Mouse (Mus musculus) cortical plate, adult 2 months (tissue): Measurements from ENCODE around the gene Fam19a1. TPM values are rescaled to one million over a fixed set of nuclear protein-coding genes. Genes with fewer than 3 reads are reported as not detected.
"Not testable (repeated sequence)": the region's sequence is repeated elsewhere in the genome, so short reads cannot be mapped to it uniquely, and the experiment has no call there.

Experiments
- H3K27ac ChIP-seq: fragments of 200-500 bp; 2 replicates; pipeline ENCODE4 v1.5.1; 2012; ENCODE audit warnings: low read length, control low read depth, inconsistent platforms; ENCODE audit not compliant: insufficient read depth
- H3K4me1 ChIP-seq: fragments of 200-500 bp; 2 replicates; pipeline ENCODE4 v1.6.1; 2011; ENCODE audit warnings: low read length; ENCODE audit not compliant: control insufficient read depth, insufficient read depth
- H3K4me3 ChIP-seq: fragments of 200-500 bp; 2 replicates; pipeline ENCODE4 v1.5.1; 2011; ENCODE audit warnings: mild to moderate bottlenecking, low read length, control low read depth; ENCODE audit not compliant: insufficient read depth
- CTCF ChIP-seq: fragments of 200-500 bp; IDR thresholded peaks from 2 replicates; pipeline ENCODE4 v1.5.1; 2011; ENCODE audit warnings: mild to moderate bottlenecking, control low read depth, low read length; ENCODE audit not compliant: insufficient read depth; ENCODE audit errors: extremely low read depth
- POLR2A ChIP-seq: fragments of 200-500 bp; IDR thresholded peaks from 2 replicates; pipeline ENCODE4 v1.6.1; 2011; ENCODE audit warnings: mild to moderate bottlenecking, low read length, control low read depth; ENCODE audit not compliant: insufficient read depth; ENCODE audit errors: extremely low read depth
- polyA plus RNA-seq: library from polyadenylated mRNA; depleted of rRNA; stranded (reverse); fragments of >200 nt; gene quantifications from 2 replicates; pipeline ENCODE4 v1.2.3, GENCODE M21; 2012

Fam19a1 gene
- polyA plus RNA-seq, 1 experiment = 18.8 TPM

- no peaks in the 10 kb centered on the region for H3K4me1 ChIP-seq
- no peak overlapping the region for H3K27ac ChIP-seq
- TF ChIP-seq POLR2A (no peak), CTCF (no peak)
- H3K4me3 ChIP-seq = no peak overlapping the region
Measured at GRCm38 (mm10) chr6:96143326-96143725, 30.4 kb downstream of the Fam19a1 start.

GRCm38 (mm10) chr6:96165403-96165802, 52.4 kb downstream of the Fam19a1 start:
- Histone ChIP-seq H3K4me3 (no peak overlapping the region), H3K4me1 (no peaks in the 10 kb centered on the region), H3K27ac (no peak overlapping the region)
- TF ChIP-seq CTCF (no peak), POLR2A (no peak)

DNA sequence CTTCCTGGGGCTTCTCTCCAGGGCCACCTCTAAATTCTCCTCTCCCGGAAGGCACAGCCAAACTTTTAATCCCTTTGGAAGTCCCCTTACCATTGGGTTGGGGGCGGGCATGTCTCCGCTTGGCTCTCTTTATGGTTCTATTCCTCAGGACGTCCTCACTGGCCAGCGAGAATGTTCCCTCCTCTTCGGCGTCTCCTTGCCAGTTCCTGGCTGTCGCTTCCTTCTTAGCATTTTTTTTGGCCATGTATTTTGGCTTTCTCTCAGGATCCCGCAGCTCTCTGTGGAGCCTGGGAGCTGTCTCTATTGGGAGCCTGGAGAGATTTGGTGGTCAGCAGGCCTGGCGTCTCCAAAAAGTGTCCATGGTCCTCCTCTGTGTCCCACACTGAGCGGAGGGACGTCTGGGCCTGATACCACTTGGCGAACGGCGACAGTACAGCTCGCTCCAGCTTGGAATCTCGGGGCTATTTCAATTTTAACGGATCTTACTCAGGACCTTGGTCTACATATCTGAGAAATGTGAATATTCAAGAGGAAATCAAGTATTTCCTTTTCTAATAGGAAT, 52.9 kb downstream of the Fam19a1 start, which contains the start of gene 1700123L14Rik:
Gene 1700123L14Rik (minus strand): TSS at position 426 of the 562 bp plus-strand sequence.
- no peaks in the 10 kb centered on the region for H3K4me1 ChIP-seq
- no peak within 1 kb of the TSS for H3K27ac ChIP-seq
- no peak within 1 kb of the TSS for H3K4me3 ChIP-seq
- TF ChIP-seq CTCF (no peak), POLR2A (no peak)

DNA sequence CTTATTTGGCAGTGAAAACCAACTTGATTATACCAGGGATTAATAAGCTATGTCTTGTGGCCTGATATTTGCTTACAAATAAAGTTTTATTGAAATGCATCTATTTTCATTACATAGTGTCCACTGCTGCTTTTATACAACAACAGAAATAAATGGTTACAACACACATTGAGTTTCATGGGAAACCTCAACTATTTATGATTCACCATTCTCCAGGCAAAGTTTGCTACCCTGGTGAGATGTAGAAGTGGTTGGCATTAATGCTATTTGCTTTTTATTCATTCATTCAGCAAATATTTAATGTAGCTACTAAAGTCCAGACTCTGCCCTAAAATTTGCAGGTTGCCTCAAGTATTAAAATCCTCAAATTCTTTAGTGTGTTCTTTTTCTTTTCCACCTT, 54.1 kb downstream of the Fam19a1 start:
- H3K4me1 ChIP-seq = no peaks in the 10 kb centered on the region

GRCm38 (mm10) chr6:96173681-96174080, 60.7 kb downstream of the Fam19a1 start:
- H3K27ac ChIP-seq = no peak overlapping the region
- TF ChIP-seq POLR2A (no peak), CTCF (no peak)
- H3K4me3 ChIP-seq = no peak overlapping the region

More for the DNA sequence above, 54.1 kb downstream of the Fam19a1 start:
- no peak overlapping the region for H3K4me3 ChIP-seq
- no peak overlapping the region for H3K27ac ChIP-seq
- TF ChIP-seq POLR2A (no peak), CTCF (no peak)

GRCm38 (mm10) chr6:96178530-96178929, 65.6 kb downstream of the Fam19a1 start:
- no peaks in the 10 kb centered on the region; the same call in 1 of the 2 replicates for H3K4me1 ChIP-seq
- H3K27ac ChIP-seq = no peak overlapping the region
- H3K4me3 ChIP-seq = no peak overlapping the region
- TF ChIP-seq POLR2A = no peak
- no peak for TF ChIP-seq CTCF

More at GRCm38 (mm10) chr6:96173681-96174080, 60.7 kb downstream of the Fam19a1 start:
- no peaks in the 10 kb centered on the region for H3K4me1 ChIP-seq

DNA sequence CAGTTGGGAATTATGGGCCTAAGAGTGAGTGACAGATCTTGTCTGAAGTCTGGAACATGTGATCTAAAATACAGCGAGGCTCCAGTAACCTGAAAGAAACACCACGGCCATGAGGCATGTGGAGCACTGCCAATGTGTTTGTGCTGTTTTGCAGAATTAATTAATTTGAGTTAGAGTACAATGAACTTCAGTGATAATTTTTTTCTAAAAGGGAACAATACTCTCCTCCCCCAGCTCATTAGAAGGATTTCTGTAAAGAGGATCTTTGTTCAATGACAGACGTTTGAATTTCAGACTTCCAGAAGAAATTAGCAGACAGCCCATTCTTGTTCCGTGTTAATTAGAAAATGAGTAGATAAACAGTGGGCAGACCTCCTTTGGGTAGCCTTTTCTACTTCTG, 70.4 kb downstream of the Fam19a1 start:
- H3K27ac ChIP-seq = no peak overlapping the region
- no peak overlapping the region for H3K4me3 ChIP-seq
- no peaks in the 10 kb centered on the region; the same call in 1 of the 2 replicates for H3K4me1 ChIP-seq
- TF ChIP-seq CTCF (no peak), POLR2A (no peak)

DNA sequence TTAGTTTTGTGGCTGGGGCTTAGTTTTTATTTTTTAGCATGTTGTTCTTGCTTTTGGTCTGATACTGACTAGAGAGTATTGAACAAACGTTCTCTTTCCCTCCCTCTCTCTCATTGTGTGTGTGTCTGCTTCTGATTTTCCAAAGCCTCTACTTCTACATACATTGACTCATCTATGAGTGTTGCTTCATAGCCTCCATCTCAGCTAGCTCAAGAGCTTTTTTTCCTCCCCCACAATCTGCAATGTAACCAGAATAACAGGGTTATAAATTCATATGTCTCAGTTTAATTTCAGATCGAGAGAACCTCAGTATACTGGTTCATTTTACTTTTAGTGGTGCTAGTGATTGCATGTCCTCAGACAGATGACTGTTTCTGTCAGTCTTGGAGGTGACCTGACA, 73.6 kb downstream of the Fam19a1 start:
- TF ChIP-seq POLR2A = no peak
- TF ChIP-seq CTCF = no peak
- no peak overlapping the region for H3K4me3 ChIP-seq
- H3K27ac ChIP-seq = no peak overlapping the region
- H3K4me1 ChIP-seq = no peaks in the 10 kb centered on the region; the same call in 1 of the 2 replicates

DNA sequence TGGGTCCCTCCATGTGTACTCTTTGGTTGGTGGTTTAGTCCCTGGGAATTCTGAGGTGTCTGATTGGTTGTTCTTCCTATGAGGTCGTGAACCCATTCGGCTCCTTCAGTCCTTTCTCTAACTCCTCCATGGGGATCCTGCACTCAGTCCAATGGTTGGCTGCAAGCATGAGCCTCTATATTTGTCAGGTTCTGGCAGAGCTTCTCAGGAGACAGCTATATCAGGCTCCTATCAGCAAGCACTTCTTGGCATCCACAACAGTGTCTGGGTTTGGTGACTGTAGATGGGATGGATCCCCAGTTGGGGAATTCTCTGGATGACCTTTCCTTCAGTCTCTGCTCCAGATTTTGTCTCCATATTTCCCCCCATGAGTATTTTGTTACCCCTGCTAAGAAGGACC, 86.0 kb downstream of the Fam19a1 start:
- not testable (repeated sequence) for H3K4me1 ChIP-seq, H3K4me3 ChIP-seq, H3K27ac ChIP-seq

- no peak overlapping the region for H3K27ac ChIP-seq
- H3K4me1 ChIP-seq = no peaks in the 10 kb centered on the region
- no peak overlapping the region for H3K4me3 ChIP-seq
- no peak for TF ChIP-seq POLR2A
- no peak for TF ChIP-seq CTCF
Measured at GRCm38 (mm10) chr6:96205395-96205794, 92.4 kb downstream of the Fam19a1 start.

- H3K4me1 ChIP-seq = no peaks in the 10 kb centered on the region
- TF ChIP-seq POLR2A (no peak), CTCF (no peak)
- no peak overlapping the region for H3K27ac ChIP-seq
- no peak overlapping the region for H3K4me3 ChIP-seq
Measured at GRCm38 (mm10) chr6:96234806-96235205, 121.9 kb downstream of the Fam19a1 start.
